Mouse (Mus musculus): Measurements from ENCODE around the gene Pagr1a.

The Pagr1a gene

DNA sequence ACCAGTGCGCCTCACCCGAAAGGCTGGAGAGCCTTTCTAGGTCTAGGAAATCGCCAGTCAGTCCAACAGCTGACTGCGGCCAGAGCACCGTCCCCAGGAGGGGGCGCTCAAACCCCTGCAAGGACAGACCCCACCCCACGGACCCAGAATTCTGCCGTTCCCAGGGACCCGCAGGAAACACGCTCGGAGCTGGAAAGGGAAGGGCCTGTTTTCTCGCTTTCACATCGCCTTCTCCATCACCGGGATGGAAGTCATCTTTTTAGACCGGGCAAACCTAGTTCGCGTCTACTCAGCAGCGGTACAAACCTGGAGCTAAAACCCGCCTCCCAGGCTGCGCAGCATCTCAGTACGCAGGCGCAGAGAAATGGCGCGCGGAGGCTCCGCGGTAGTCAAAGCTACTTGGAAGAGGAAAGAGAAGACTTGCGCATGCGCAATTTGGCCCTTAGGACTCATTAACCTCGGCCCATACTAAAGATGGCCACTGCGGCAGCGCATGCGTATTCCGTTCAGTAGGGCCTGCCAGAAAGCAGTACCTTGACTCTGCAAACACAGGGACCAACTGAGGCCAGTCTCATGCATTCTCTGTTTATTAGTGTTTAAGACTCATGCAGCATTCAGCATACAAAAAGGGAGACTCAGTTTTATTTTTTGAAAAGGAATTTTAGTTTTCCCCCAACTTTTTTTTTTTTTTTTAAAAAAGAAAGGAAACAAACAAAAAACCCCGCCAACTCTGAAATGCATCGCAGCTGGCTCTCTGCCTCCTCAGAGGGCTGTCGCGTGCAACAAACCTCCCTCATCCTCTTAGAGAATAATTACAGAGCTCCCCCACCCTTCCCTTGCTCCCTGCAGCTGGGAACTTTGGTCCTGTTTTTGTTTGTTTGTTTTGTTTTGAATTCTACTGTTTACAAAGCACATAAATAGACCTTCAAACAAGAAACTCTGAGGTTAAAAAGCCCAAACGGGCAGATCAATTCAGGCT lies at the start of gene Pagr1a:
Gene Pagr1a (minus strand): TSS at position 382 of the 979 bp plus-strand sequence.
- DNase-seq, result peak; percentile 97

DNA sequence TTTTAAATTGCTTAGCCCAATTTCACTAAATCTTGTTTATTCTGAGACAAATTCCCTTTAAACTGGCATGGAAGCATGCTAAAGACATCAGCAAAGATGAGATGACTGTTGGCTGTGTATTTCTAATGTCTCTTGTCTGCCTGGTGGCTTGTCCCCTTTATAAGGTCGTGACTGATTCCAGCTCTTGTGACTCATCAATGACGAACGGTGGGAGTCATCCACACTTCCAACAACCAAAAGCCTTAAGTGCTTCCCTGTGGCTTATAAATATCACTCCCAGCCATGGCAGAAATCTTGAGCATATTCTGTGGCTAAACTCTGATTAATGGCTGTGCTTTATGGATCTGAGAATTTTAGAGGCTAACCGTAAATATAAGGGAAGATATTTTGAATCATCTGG lies 49.2 kb upstream of the Pagr1a start:
- DNase-seq, result no peak

DNA sequence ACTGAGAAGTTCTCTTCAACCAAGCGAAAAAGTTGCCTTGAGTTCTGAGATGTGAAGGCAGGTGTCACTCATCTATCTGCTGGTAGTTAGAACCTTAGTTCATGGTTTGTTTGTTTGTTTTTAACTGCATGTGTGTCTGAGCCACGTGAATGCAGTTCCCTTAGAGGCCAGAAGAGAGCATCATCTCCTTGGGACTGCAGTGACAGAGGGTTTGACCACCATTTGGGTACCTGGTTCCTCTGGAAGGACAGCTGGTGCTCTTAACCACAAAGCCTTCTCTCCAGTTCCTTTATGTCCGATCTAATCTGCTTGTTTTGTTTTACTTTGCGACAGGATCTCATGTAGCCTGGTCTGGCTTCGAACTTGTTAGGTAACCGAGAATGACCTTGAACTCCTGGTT lies 48.4 kb upstream of the Pagr1a start:
- DNase-seq, result no peak

DNA sequence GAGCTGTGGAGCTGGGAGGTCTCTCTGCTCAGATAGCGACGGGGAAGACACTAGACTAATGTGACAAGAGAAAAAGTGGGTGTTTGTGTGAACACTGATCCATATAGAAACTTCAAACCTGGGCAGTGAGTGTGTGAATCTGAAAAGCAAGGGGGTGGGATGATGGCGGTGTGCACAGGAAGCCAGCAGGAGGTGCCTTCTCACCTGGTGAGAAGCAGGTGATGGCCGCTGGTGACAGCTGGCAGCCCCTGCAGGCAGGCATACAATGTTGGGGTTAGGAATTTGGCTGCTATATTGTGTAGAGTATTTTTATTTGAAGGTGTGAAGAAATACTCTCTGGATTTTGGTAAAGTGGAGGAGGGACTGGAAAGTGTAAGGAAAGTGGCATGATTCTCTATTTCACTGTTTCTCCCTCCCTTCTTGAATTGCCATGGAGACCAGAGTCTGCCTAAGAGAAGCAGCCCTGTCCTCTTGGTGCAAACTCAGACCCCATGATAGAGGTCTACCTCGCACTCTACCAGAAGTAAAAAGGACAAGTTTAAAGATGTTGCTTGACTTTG lies 38.0 kb upstream of the Pagr1a start:
- no peak for DNase-seq

DNA sequence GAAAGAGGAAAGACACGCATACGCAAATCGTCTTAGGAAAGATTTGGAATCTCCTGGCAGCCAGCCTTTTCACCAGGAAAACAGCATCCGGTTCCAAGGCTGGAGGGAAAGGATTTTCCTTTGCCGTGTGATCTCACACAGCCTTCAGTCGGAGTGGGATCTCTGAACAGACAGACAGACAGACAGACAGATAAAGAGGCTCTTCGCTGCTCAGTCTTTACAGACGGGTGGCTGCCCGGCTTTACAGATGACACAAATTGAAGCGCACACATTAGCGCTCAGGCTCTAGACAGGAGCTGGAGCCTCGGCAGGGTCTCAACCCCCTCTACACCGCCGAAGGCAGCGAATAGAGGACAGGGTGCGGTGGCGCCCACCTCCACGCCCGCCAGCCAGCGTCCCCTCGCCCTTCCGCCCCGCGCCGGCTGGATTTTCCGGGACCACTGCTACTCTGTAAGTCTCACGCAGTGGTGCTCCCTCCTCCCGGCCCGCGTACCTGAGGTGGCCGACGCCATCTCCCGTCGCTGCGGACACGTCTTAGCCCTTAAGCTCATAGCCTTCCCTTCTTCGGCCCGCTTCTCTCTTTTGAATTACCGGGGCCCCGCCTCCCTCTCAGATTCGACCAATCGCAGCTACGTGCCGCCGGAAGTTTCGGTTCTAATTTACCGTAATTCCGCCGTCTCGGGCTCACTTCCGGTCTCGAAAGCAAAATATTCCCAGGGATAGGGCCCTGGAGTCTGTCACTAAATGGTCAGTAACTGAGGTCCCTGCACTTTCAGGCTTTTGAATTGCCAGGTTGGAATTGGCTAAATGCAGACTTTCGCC lies 24.9 kb upstream of the Pagr1a start, which contains the start of gene Kif22:
Gene Kif22 (minus strand): TSS at position 621 of the 822 bp plus-strand sequence.
- peak; percentile 94 for DNase-seq

DNA sequence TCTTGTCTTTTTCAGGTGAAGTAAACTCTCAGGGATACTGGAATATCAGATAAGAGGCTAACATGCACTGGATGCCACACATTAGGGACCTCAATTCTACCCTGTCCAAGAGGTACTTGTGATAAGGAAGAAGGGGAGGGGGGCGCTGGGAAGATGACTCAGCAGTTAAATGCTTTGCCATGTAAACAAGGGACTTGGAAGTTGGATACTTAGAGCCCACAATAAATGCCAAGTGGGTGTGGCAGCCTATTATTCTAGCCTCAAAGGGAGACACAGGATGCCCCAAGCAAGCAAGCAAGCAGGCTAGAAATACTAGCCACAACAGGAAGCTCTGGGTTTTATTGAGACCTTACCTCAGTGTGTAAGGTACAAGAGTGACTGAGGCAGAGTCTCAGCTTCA lies 14.1 kb upstream of the Pagr1a start:
- peak; percentile 34 for DNase-seq

DNA sequence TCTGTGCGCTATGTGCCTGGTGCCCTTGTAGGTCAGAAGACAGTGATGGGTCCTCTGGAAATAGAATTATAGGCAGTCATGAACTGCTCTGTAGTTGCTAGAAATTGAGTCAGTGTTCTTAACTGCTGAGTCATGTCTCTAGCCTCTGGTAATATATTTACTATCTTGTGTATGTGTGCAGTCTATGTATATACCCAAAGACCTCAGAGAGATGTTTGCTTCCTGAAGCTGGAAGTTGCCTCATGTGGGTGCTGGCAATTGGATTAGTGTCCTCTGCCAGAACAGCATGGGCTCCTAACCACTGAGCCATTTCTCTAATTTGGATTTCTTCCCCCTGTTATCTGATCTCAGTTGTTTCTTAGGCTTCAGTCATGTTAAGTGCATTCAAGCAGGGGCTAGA lies 13.0 kb upstream of the Pagr1a start:
- no peak for DNase-seq

DNA sequence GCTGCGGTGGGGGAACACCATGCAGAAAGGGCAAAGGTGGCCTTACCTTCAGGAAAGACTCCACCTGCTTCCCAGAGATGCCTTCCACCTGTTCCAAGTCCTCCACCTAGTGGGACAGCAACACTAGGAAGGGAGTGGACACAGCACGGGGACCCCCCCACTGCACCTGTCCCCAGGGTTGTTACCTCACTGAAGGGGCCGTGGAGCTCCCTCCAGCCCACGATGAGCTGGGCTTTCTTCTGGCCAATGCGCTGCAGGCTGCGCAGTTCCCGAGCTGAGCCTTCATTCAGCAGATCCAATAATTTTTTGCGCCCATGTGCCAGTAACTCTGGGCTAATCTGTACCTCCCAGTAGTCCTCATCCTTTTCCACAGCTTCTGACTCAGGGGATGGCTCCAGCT lies 10.7 kb upstream of the Pagr1a start:
- DNase-seq, result no peak

DNA sequence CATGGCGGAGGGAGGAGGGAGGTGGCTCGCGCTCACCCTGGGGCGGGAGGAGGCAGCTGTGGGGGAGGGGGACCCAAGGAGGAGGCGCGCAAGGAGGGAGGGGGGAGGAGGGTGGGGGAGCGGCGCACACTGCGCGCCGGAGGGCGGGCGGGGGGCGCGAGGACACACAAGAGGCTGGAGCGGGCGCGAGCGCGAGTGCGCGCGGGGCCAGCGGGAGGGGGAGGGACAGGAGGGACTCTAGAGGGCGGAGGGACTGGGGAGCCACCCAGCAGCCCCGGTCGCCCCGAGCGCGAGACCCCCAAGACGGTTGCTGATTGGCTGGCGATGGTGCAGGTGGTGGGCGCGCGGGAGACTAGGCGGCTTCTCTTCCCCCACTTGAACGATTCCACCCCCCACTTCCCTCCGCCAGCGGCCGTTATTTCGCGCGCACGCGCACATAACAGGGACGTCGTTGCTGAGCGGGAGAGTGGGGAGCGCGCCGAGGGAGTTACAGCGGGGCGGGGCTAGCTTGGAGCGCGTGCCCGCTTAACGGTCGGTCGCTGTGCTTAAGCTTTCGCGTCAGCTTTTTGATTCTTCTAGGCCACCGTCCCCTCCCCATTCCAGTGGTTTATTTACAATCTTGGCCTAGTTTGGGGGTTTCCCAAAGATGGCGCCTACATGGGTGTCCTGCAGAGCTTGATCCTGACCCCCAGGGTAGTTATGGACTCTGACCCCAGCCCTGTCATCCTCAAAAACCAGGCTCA lies 10.0 kb upstream of the Pagr1a start, which contains the start of gene Maz:
Gene Maz (minus strand): TSS at position 54 of the 743 bp plus-strand sequence.
- peak; percentile 100 for DNase-seq

DNA sequence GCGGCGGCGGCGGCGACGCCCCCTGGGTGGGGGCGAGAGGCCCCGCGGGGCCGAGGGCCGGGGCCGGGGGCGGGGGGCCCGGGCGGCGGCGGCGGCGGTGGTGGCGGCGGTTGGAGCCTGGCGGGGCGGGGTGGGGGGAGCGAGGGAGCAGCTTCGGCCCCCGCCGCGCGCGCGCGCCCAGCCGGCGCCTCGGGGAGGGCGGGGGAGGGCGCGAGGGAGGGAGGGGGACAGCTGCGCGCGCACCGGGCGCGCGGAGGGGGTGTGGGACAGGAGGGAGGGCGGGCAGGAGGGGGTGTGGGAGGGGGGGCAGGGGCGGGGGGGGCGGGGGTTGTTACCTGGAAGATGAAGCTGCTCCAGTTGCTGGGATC lies 9.4 kb upstream of the Pagr1a start:
- DNase-seq, result no peak

DNA sequence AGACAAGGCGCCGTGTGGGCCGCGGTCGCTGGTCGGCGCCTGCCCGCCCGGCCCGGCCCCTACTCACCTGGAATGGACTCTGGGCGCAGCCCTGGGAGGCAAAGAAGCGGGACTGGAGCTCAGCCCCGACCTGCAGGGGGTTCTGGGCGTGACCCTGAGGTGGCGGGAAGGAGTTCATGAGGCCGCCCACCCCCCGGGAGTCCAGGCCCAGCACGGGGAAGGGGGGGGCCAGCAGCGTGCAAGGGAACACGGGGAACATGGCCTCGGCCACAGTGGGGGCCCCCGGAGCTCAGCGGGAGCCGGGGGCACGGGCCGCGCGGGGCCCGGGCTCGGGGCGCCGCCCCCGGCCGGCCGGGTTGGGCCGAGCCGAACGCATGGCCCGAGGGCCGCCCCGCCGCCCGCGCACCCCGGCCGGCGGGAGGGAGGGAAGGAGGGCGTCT lies 9.0 kb upstream of the Pagr1a start:
- peak; percentile 78 for DNase-seq

DNA sequence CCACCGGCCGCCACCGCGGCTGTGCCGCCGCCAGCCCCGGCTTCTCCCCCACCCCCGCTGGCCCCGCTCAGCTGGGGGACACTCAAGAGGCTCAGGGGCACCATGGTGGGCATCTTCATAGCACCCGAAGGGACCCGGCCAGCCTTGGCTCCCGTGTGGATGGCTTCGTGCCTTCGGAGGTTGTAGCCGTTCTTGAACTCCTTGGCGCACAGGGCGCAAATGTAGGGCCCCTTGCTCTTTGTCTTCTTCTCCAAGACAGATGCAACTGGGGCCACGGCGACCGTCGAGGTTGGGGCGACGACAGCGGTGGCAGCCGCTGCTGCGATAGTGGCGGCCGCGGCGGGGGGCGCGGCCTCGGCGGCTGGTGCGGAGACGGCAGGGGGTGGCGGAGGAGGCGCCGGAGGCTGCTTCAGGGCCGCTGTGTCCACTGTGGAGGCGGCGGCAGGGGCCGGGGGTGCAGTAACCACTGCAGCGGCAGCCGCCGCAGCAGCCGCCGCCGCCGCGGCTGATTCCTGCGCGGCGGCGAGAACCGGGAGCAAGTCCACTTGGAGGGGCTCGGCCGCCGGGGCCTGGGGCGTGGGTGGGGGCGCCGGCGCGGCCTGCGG lies 8.5 kb upstream of the Pagr1a start:
- peak; percentile 64 for DNase-seq

DNA sequence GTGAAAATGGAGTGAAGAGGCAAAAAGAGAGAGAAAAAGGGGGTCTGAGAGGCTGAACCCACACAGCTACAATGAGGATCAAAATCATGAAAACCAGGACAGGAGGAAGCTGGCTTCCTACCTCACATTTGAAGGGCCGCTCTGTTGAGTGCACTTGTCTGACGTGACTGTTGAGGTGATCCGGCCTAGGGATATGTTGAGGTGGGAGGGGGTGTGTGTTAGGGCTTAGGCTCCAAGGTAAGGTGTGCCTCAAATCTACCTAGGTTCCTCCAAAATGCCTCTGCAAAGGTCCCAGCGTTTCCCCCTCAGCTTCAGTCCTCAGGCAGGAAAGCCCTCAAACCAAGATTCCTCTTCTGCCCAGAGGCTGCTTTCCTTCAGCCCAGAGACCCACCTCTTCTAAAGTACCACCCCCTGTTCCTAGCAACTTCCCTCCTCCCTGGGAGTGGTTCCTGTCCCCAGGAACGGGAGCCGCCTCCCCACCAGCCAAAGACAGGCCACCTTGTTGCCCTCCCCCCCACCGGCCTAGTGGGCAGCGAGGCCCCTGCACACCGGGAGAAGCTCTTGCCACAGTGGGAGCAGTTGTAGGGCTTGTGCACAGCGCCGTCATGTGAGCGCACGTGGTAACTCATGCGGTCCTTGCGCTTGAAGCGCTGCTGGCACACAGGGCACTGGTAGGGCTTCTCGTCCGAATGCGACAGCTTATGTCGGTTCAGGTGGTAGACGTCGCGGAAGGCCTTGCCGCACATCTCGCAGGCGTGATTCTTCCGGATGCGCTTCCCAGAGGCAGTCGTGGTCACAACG lies 7.8 kb upstream of the Pagr1a start:
- peak; percentile 91 for DNase-seq

DNA sequence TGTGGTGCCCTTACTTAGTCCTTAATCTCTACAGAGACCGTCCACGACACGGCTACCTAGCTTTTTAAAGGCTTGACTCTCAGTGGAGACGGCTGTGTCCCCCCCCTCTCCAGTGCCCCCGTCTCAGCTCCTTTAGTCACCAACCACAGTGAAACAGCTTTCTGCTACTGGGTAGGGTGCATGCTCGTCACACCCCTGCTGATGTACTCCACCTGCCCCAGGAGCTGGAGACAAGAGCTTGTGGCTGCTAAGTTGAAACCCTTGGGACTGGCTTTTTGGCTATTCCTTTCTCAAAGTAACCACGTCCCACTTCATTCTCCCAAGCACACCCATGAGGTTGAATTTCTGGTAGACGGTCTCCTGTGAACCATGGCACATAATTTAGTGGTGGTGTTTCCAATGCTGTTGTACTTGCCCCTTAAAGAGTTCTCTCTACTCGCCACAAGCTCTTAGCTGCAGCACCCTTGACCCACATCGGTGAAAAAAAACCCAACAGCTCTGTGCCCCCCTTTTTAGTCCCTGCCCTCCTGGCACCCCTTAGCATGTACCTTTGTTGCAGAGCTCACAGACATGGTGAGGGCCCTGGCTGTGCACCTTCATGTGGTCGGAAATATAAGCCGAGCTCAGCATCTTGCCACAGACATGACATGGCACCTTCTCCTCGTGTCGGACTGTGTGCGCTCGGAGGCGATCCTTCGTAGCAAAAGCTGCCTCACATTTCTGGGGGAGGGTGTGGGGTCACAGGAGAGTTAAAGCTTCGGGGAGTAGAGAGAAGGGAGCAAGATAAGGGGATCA lies 6.9 kb upstream of the Pagr1a start:
- no peak for DNase-seq

DNA sequence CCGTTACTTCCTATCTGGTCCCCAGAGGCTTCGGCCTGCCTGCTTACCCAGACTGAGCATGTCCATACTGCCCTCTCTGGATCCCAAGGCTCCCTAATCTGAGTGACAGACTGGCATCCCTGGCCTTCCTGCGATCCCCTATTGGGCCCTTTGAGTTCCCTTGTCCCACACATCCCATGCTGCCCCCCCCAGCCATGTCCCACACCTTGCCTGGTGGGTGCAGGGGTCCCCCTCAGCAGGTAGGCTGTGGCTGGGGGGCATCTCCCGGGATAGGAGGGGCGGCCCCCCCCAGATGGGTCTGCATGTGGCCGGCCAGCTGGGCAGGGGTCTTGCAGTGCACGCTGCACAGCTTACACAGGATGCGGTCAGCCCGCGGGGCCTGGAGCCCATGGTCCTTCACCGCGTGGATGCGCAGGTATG lies 6.1 kb upstream of the Pagr1a start:
- no peak for DNase-seq

DNA sequence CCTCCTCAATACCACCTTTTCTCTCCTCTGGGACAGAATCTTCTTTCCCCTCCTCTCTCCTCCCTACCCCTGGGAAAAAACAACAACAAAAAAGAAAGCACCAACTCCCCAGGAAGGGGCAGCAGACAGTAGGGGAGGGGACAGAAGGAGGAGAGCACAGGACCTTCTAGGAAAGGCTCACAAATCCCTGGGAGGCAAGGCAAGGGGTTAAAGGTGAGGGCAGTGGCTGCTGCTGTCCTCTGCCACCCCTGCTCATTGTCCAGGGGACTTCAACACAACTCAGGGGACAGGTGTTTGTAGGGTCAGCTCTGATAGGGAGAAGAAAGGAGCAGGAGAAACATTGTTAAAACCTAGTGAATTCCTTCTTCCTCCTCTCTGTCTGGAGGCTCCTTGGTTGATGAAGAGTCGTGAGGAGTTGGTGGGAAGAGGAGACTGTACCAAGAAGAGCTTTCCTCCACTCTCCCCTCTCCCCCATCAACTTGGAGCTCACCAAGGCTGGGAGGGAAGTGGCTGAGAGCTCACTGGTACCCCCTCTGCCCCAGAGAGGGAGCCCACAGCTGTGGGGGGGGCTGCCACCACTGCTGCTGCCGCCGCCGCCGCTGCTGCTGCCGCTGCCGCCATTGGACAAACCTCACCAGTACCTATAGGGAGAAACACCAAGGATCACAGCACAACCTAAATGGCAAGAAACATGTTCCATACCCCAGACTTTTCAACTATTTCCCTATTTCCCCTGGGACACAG lies 5.5 kb upstream of the Pagr1a start:
- no peak for DNase-seq

DNA sequence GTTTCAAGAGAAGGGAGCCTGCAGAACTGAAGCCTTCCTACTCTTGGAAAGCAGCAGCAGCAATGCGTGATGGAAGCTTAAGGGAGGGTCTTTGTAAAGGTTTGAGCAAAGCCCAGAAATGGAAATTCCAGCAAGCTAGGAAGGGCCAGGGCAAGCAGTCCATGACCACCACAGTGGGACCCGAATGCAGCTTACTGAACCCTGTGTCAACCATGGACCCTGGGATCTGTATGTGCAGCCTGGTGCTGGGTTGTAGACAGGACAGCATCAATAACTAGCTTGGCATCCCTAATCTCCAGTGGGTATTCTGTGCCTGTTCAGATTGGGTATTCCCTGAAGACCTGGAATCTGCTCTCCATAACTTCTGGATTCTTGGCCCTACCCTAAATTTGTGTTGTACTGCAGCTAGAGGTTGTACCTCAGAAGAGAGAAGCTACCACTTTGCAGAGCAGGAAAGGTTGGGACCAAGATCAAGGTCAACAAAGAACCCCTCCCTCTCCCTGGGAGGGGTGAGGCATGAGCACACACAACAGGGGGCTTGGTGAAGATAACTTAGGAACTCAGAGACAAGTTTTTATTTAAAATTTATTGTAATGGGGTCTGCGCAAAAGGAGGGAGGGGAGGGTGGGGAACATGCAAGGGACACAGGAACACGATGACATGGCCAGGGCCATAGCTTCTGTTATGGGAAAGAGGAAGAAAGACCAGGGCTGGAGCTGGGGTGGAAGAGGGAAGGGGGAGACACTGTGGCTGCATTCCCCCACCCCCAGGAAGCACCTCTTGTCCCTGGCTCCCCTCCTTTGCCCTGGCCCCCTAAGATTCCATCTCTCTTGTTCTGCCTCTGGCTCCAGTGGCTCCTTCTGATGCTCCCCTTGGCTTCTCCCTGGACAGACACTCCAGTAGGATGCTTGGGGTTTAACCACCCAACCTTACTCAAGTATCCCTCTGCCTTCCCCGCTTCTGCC lies 4.7 kb upstream of the Pagr1a start:
- no peak for DNase-seq

DNA sequence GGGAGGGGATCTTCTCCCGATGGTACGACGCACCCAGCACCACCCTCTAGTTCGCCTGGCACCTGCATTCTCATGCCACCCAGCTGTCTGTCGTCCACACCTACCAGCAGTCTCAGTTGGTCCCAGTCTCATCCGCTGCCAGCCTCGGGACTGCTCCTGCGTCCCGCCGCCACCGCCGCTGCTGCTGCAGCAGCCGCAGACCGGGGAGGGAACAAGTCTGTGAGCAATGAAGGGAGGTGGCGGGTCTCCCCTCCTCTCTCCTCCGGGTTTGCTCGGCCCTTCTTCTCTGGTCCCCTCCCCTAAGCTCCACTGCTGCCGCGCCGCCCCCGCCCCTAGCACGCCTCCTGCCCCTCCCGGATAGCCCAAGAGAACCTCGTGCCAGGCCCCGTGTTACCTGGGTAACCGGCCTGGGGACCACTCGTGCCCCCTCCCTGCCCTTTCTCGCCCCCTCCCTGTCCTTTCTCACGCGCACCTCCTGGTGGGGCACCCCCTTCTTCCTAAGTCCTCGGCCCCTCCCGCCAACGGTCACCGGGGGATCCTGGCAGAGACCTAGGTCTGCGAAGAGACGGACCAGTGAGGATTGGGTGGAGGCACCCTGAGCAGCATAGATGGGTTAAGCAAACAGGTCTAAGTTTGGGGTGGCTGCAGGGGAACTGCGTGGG lies 3.9 kb upstream of the Pagr1a start, which contains the start of the genes Gm42742 and Prrt2:
Gene Gm42742 (minus strand): TSS at position 197 of the 662 bp plus-strand sequence.
Gene Prrt2 (minus strand): TSS at position 311 of the 662 bp plus-strand sequence.
- peak; percentile 69 for DNase-seq
